Mouse (Mus musculus) embryonic facial prominence, embryonic 12.5 days (tissue): Measurements from ENCODE around the gene Suco. TPM values are rescaled to one million over a fixed set of nuclear protein-coding genes. Genes with fewer than 3 reads are reported as not detected.

ENCODE experiments used
- ATAC-seq: fragments of 200-750 bp; cut with Nextera tagmentation; 2 replicates; pipeline ENCODE4 v1.8.0; 2017; ENCODE audit not compliant: insufficient number of reproducible peaks, insufficient read depth, low FRiP score, low TSS enrichment
- H3K27ac ChIP-seq: fragments of 300-500 bp; sonication (generic); 2 replicates; pipeline ENCODE4 v1.5.1; 2016; ENCODE audit warnings: mild to moderate bottlenecking
- H3K27me3 ChIP-seq: fragments of 300-500 bp; sonication (generic); 2 replicates; pipeline ENCODE4 v1.6.1; 2016; ENCODE audit warnings: mild to moderate bottlenecking, moderate library complexity
- H3K36me3 ChIP-seq: fragments of 300-500 bp; sonication (generic); 2 replicates; pipeline ENCODE4 v1.6.1; 2016; ENCODE audit warnings: mild to moderate bottlenecking
- H3K4me1 ChIP-seq: fragments of 300-500 bp; sonication (generic); 2 replicates; pipeline ENCODE4 v1.6.1; 2016
- H3K4me2 ChIP-seq: fragments of 300-500 bp; sonication (generic); replicated peaks from 2 replicates; pipeline ENCODE4 v1.6.1; 2016; ENCODE audit warnings: mild to moderate bottlenecking, moderate library complexity
- H3K4me3 ChIP-seq: fragments of 300-500 bp; sonication (generic); 2 replicates; pipeline ENCODE4 v1.5.1; 2016; ENCODE audit warnings: mild to moderate bottlenecking
- H3K9ac ChIP-seq: fragments of 300-500 bp; sonication (generic); 2 replicates; pipeline ENCODE4 v1.6.1; 2016; ENCODE audit warnings: mild to moderate bottlenecking, moderate library complexity
- H3K9me3 ChIP-seq: fragments of 300-500 bp; sonication (generic); 2 replicates; pipeline ENCODE4 v1.6.1; 2016; ENCODE audit warnings: mild to moderate bottlenecking, moderate library complexity
- WGBS: fragments of 180-500 bp; shearing (Covaris S2); methylation state at CpG from one replicate; pipeline ENCODE4 v1.1.7; 2016; 5-methylcytosine and 5-hydroxymethylcytosine counted together
- polyA plus RNA-seq: library from polyadenylated mRNA; unstranded; fragments of >200 nt; fragmentation: Nextera tagmentation; extraction: Ambion mirVana; gene quantifications from 2 replicates; pipeline ENCODE4 v1.2.1, GENCODE M21; 2016

Gene Suco
- 40.3 and 44.9 TPM in 2 replicates for polyA plus RNA-seq

DNA sequence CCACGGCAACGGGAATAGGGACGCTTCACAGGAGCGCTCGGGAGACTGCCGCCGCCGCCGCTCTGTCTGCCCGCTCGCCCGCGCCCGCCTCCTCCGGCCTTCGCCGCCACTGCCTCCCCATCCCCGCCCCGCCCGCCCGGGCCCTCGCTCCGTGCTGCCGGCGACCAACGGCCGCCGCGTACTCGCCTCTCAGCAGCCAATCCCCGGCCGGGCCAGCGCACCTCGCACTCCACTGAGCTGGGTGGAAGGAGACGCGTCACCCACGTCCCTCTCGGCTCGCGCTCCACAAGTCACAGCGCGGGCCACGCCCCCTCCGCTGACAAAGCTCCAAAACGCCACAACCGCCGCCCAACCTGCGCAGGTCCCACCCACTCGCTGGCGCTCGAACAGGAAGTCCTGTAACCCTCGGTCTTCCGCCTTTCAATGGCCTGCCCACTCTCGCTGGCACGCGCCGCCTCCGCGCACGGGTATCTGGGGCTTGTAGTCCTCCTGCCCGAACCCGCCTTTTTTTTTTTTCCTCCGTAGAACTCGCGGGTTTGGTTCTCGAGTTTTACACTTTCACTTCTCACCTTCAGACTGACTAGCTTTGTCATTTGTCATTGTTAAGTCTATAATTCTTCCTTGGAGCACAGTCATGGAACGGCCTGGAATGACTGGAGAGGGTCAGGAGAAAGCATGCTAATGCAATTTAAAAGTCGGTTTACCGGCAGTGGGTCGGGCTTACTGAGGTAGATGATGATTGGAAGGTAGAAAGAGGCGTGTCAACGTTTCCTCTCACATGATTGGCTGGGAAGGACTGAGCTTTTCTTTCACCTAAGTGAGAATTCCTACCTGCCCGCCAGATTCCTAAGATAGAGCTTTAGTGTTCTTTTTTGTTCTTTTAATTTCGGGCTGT, at the start of gene Suco:
Gene Suco, minus strand, starts transcription at position 130 of the 895 bp plus-strand sequence.
- Histone ChIP-seq H3K4me1 (peaks cover 25% of the 10 kb centered on the region), H3K4me3 (peak within 1 kb of the TSS; percentile 89), H3K9me3 (no peaks in the 10 kb centered on the region), H3K36me3 (no peaks in the 10 kb centered on the region), H3K9ac (peak within 1 kb of the TSS; percentile 88), H3K4me2 (peak within 1 kb of the TSS; percentile 76), H3K27ac (peak within 1 kb of the TSS; percentile 98), H3K27me3 (no peaks in the 10 kb centered on the region)
- WGBS = under 1% methylated on average over 73 of the region's 74 CpGs
- peak; percentile 99 for ATAC-seq

GRCm38 (mm10) chr1:161925281-161925805, 48.9 kb upstream of the Suco start:
- H3K36me3 ChIP-seq = no peaks in the 10 kb centered on the region
- no peak overlapping the region for H3K4me2 ChIP-seq
- no peaks in the 10 kb centered on the region for H3K9me3 ChIP-seq
- no peak overlapping the region for H3K9ac ChIP-seq
- no peaks in the 10 kb centered on the region for H3K4me1 ChIP-seq
- H3K4me3 ChIP-seq = no peak overlapping the region
- H3K27me3 ChIP-seq = no peaks in the 10 kb centered on the region
- no peak overlapping the region for H3K27ac ChIP-seq
- no peak for ATAC-seq
- 81% methylated on average over 13 of the region's 13 CpGs for WGBS

DNA sequence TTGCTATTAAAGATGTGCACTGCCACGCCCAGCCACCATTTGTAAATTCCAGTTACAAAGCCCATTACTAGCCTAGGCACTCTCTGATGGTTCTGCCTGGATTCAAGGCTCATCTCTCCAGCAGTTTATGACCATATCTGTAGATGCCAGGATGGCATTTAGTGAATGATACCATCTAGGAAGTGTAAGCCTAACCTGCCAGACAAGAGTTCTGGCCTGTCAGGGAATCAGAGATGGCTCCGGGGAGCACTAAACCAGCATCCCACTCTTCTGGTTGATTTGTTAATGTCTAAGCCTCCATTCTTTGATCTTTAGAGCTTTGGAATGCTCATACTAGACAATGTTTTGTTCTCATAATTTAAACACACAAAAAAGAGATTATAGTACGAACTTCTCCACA, 47.8 kb upstream of the Suco start:
- H3K9me3 ChIP-seq = no peaks in the 10 kb centered on the region
- no peaks in the 10 kb centered on the region for H3K36me3 ChIP-seq
- H3K4me1 ChIP-seq = no peaks in the 10 kb centered on the region
- H3K27me3 ChIP-seq = no peaks in the 10 kb centered on the region
- no peak for ATAC-seq
- H3K27ac ChIP-seq = no peak overlapping the region
- H3K9ac ChIP-seq = no peak overlapping the region
- no peak overlapping the region for H3K4me3 ChIP-seq
- H3K4me2 ChIP-seq = no peak overlapping the region
- WGBS = 73% methylated on average over 3 of the region's 3 CpGs

DNA sequence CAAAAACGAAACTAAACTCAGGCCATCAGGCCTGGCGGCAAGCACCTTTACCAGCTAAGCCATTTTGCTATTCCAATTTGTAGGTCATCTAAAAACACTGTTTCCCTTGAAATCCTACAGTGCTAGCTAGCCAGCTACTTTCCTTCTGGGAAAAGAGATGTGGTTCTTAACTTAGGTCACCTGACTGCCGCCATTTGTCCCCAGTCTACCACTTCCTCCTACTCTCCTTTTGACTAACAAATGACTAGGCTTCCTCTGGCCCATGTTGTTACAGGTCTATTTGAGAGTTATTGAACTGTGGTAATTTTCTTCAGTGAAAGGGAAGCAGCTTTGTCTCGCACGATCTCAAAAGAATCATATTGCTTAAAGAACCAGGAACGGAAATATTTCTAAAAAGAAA, 45.4 kb upstream of the Suco start:
- 84% methylated on average over 6 of the region's 6 CpGs for WGBS
- no peak overlapping the region for H3K27ac ChIP-seq
- H3K36me3 ChIP-seq = no peaks in the 10 kb centered on the region
- no peak for ATAC-seq
- no peaks in the 10 kb centered on the region for H3K9me3 ChIP-seq
- H3K4me1 ChIP-seq = peaks cover 7% of the 10 kb centered on the region; the same call in 1 of the 2 replicates
- no peak overlapping the region for H3K9ac ChIP-seq
- no peak overlapping the region for H3K4me3 ChIP-seq
- H3K4me2 ChIP-seq = no peak overlapping the region
- no peaks in the 10 kb centered on the region for H3K27me3 ChIP-seq

DNA sequence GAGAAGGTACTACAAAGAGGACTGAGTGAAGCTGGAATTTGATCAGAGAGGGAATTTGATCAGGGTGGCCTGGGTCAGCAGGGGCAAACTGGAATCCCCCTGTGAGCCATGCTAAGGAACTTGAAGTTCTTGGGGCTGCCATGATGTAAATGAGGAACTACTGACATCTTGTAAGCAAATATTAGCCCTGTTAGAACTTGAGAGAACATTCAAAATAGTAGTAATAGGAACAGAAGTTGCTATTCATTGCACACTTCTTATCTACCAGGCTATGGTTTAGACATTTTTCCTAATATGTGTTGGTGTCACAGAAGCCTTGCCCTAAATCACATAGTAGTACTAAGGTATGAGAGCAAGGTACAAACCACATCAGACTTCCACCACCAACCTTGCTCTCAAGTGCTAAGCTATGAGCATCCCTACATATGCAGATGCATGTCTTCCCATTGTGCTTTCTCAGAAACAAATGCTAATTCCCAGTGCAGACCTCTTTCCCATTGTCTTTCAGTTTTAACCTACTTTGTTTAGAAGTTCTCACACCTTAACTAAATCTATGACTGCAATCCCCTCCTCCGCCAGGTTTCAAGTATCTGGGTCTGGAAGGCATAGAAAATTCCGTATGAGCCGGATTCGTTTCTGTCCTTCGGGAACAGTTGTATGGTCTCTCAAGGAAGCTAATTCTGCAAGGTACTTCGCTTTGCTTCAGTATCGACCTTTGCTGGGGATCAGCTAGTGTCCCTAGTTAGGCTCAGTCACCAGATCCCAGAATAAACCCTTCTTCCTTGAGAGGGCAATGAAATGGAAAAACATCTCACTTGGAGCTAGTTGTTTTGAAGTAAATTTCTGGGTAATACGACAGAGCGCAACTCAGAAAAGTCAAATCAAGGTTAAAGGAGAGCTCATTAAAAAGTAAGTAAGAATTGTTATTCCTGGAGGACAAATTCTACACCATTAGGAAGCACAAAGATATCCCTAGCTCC, 44.3 kb upstream of the Suco start:
- Histone ChIP-seq H3K27ac (no peak overlapping the region), H3K4me3 (no peak overlapping the region), H3K27me3 (no peaks in the 10 kb centered on the region), H3K4me1 (peaks cover 7% of the 10 kb centered on the region; the same call in 1 of the 2 replicates), H3K9ac (no peak overlapping the region), H3K4me2 (no peak overlapping the region), H3K36me3 (no peaks in the 10 kb centered on the region), H3K9me3 (no peaks in the 10 kb centered on the region)
- 80% methylated on average over 9 of the region's 9 CpGs for WGBS
- no peak for ATAC-seq

GRCm38 (mm10) chr1:161919594-161919993, 43.1 kb upstream of the Suco start:
- Histone ChIP-seq H3K27ac (no peak overlapping the region), H3K4me1 (peaks cover 7% of the 10 kb centered on the region; the same call in 1 of the 2 replicates), H3K4me3 (no peak overlapping the region), H3K9ac (no peak overlapping the region), H3K4me2 (no peak overlapping the region), H3K27me3 (no peaks in the 10 kb centered on the region), H3K36me3 (no peaks in the 10 kb centered on the region), H3K9me3 (no peaks in the 10 kb centered on the region)
- no peak for ATAC-seq
- 97% methylated on average over 2 of the region's 2 CpGs for WGBS

DNA sequence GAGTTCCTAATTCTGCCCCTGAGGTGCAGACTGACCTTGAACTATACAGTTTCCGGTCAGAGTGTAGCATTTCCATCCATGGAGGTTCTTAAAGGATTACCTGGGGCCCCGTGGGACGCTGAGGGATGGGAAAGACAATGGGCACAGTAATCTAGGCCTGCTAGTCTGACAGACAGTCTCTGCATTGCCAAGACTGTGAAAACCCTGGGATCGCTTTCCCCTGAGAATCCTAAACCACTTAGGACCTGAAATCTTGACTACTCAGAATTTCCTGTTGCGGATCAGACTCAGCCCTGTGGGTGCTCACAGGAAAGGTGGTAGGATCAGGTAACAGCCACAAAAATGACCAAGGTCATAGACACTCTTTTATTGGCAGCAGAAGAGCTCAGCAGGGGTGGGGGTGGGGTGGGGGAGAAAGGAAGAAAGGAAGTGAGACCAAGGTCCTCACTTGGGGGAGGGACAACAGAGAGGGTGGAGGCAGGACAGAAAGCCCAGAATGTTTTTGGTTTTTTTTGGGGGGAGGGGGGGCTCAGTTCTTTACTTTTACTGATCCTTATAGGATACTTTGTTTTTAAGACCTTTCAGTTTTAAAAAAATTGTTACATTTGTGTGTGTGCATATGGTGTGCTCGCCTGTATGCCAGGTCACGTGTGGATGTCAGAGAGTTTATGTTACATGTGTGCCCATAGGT, 42.3 kb upstream of the Suco start:
- no peak overlapping the region for H3K9ac ChIP-seq
- H3K4me3 ChIP-seq = no peak overlapping the region
- peaks cover 7% of the 10 kb centered on the region; the same call in 1 of the 2 replicates for H3K4me1 ChIP-seq
- peak; percentile 37; the same call in 1 of the 2 replicates for ATAC-seq
- 31% methylated on average over 7 of the region's 7 CpGs for WGBS
- peak overlapping the region; percentile 43; the same call in 1 of the 2 replicates for H3K27ac ChIP-seq
- H3K27me3 ChIP-seq = no peaks in the 10 kb centered on the region
- H3K4me2 ChIP-seq = no peak overlapping the region
- no peaks in the 10 kb centered on the region for H3K36me3 ChIP-seq
- no peaks in the 10 kb centered on the region for H3K9me3 ChIP-seq

DNA sequence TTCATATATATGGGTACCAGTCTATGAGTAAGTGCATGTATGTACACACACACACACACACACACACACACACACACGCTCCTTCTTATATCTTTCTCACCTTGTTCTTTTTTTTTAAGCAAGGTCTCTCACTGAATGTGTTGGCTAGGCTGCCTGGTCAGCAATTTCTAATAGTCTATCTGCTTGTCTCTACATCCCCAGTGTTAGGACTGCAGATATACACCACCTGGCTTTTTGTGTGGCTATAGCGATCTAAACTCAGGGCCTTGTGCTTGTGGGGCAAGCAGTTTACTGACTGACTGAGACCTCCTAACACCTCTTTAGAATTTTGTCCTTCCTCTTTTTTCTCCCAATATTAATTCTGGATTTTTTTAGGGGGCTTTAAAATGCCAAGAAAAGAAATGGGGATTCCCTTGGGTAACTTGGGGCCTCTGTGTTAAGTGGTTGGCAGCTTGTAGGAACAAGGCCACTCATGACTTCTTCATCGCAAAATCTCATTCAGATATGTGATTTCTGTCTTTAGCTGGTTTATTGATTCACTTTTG, 41.5 kb upstream of the Suco start:
- 78% methylated on average over 3 of the region's 3 CpGs for WGBS

GRCm38 (mm10) chr1:161916036-161916435, 39.6 kb upstream of the Suco start:
- WGBS = 33% methylated on average over 3 of the region's 3 CpGs
- H3K4me1 ChIP-seq = peaks cover 7% of the 10 kb centered on the region; the same call in 1 of the 2 replicates
- no peak overlapping the region for H3K27ac ChIP-seq
- no peak overlapping the region for H3K9ac ChIP-seq
- no peaks in the 10 kb centered on the region for H3K36me3 ChIP-seq
- H3K27me3 ChIP-seq = no peaks in the 10 kb centered on the region
- H3K4me3 ChIP-seq = no peak overlapping the region
- H3K4me2 ChIP-seq = no peak overlapping the region
- no peak; the same call in 1 of the 2 replicates for ATAC-seq
- H3K9me3 ChIP-seq = no peaks in the 10 kb centered on the region

More for the DNA sequence above, 41.5 kb upstream of the Suco start:
- Histone ChIP-seq H3K4me1 (peaks cover 7% of the 10 kb centered on the region; the same call in 1 of the 2 replicates), H3K27ac (peak overlapping the region; percentile 43; the same call in 1 of the 2 replicates), H3K36me3 (no peaks in the 10 kb centered on the region), H3K4me2 (no peak overlapping the region), H3K9ac (no peak overlapping the region), H3K4me3 (no peak overlapping the region), H3K27me3 (no peaks in the 10 kb centered on the region), H3K9me3 (no peaks in the 10 kb centered on the region)
- no peak for ATAC-seq

- Histone ChIP-seq H3K9me3 (no peaks in the 10 kb centered on the region), H3K4me2 (no peak overlapping the region), H3K27ac (no peak overlapping the region), H3K27me3 (no peaks in the 10 kb centered on the region), H3K4me1 (peaks cover 6% of the 10 kb centered on the region; the same call in 1 of the 2 replicates), H3K4me3 (no peak overlapping the region), H3K9ac (no peak overlapping the region), H3K36me3 (no peaks in the 10 kb centered on the region)
- ATAC-seq = no peak
- 56% methylated on average over 7 of the region's 7 CpGs for WGBS
These were observed 37.1 kb upstream of the Suco start for GRCm38 (mm10) chr1:161913648-161913984.
